Mouse (Mus musculus) intestine, embryonic 15.5 days (tissue): ENCODE data around the gene Krtap20-2. TPM values are rescaled to one million over a fixed set of nuclear protein-coding genes. Genes with fewer than 3 reads are reported as not detected.
"Not testable (repeated sequence)": the region's sequence is repeated elsewhere in the genome, so short reads cannot be mapped to it uniquely, and the experiment has no call there.

Experiments used
- ATAC-seq: fragments of 200-750 bp; cut with Nextera tagmentation; 2 replicates; pipeline ENCODE4 v1.8.0; 2017; ENCODE audit warnings: moderate TSS enrichment, moderate library complexity
- H3K27ac ChIP-seq: fragments of 300-500 bp; sonication (generic); 2 replicates; pipeline ENCODE4 v1.5.1; 2015; ENCODE audit warnings: mild to moderate bottlenecking, inconsistent platforms
- H3K27me3 ChIP-seq: fragments of 300-500 bp; sonication (generic); replicated peaks from 2 replicates; pipeline ENCODE4 v1.6.1; 2015; ENCODE audit warnings: inconsistent platforms
- H3K36me3 ChIP-seq: fragments of 300-500 bp; sonication (generic); 2 replicates; pipeline ENCODE4 v1.6.1; 2015; ENCODE audit warnings: inconsistent platforms
- H3K4me1 ChIP-seq: fragments of 300-500 bp; sonication (generic); replicated peaks from 2 replicates; pipeline ENCODE4 v1.6.1; 2015; ENCODE audit warnings: inconsistent platforms
- H3K4me2 ChIP-seq: fragments of 300-500 bp; sonication (generic); replicated peaks from 2 replicates; pipeline ENCODE4 v1.6.1; 2015; ENCODE audit warnings: mild to moderate bottlenecking, inconsistent platforms
- H3K4me3 ChIP-seq: fragments of 300-500 bp; sonication (generic); replicated peaks from 2 replicates; pipeline ENCODE4 v1.5.1; 2015; ENCODE audit warnings: inconsistent platforms
- H3K9ac ChIP-seq: fragments of 300-500 bp; sonication (generic); 2 replicates; pipeline ENCODE4 v1.6.1; 2015; ENCODE audit warnings: inconsistent platforms
- H3K9me3 ChIP-seq: fragments of 300-500 bp; sonication (generic); 2 replicates; pipeline ENCODE4 v1.6.1; 2016; ENCODE audit warnings: inconsistent platforms
- WGBS: fragments of 180-500 bp; shearing (Covaris S2); methylation state at CpG from one replicate; pipeline ENCODE4 v1.1.7; 2015; 5-methylcytosine and 5-hydroxymethylcytosine counted together
- polyA plus RNA-seq: library from polyadenylated mRNA; unstranded; fragments of >200 nt; fragmentation: Nextera tagmentation; extraction: Ambion mirVana; gene quantifications from 2 replicates; pipeline ENCODE4 v1.2.1, GENCODE M21; 2015

Krtap20-2 gene
- polyA plus RNA-seq: not detected in 2 replicates

DNA sequence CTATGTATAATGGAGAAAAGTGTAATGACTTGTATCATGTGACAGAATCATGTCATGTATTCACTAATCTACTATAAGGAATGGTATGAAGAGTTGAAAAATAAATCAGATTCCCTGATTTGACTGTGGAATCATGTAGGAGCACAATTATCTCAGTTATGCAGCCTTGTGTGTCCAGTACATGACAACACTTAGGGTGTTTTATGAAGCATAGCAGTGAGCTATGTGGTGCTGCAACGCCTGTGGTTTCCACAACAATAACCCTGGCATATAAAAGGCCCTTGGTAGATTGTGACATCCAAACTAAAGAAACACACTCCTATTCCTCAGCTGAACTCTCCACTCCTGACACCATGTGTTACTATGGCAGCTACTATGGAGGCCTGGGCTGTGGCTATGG, at the start of gene Krtap20-2:
TSS of gene Krtap20-2 (plus strand) at position 301 of the 400 bp plus-strand sequence.
- H3K9ac ChIP-seq: no peak within 1 kb of the TSS

DNA sequence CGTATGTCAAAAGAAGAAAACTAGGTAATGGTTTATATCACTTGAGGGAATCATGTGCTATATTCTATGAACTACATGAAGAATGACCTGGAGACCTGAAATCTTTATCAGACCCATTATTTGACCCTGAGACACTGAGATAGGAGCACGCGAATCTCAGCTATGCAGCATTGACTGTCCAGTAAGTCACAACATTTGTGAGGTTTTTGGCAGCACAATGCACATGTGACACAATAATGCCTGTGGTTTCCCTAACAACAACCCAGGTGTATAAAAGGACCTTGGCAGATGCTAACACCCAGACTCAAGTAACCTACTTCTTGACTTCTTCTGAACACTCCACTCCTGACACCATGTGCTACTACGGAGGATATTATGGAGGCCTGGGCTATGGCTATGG, 48.0 kb upstream of the Krtap20-2 start, which contains the start of gene Gm9789:
TSS of gene Gm9789 (plus strand) at position 301 of the 400 bp plus-strand sequence.
- WGBS: 80% methylated on average over 4 of the region's 4 CpGs
- no peak within 1 kb of the TSS for H3K4me2 ChIP-seq
- no peaks in the 10 kb centered on the region for H3K9me3 ChIP-seq
- no peak within 1 kb of the TSS for H3K27ac ChIP-seq
- H3K4me3 ChIP-seq: no peak within 1 kb of the TSS
- no peaks in the 10 kb centered on the region for H3K36me3 ChIP-seq
- no peaks in the 10 kb centered on the region for H3K4me1 ChIP-seq
- no peaks in the 10 kb centered on the region for H3K27me3 ChIP-seq
- no peak within 1 kb of the TSS for H3K9ac ChIP-seq
- ATAC-seq: no peak

More for the DNA sequence above, at the start of gene Krtap20-2:
- Histone ChIP-seq H3K4me3 (no peak within 1 kb of the TSS), H3K9me3 (no peaks in the 10 kb centered on the region), H3K36me3 (no peaks in the 10 kb centered on the region), H3K4me1 (no peaks in the 10 kb centered on the region), H3K4me2 (no peak within 1 kb of the TSS), H3K27ac (no peak within 1 kb of the TSS), H3K27me3 (no peaks in the 10 kb centered on the region)
- WGBS: 75% methylated on average over 1 of the region's 1 CpGs
- no peak for ATAC-seq

DNA sequence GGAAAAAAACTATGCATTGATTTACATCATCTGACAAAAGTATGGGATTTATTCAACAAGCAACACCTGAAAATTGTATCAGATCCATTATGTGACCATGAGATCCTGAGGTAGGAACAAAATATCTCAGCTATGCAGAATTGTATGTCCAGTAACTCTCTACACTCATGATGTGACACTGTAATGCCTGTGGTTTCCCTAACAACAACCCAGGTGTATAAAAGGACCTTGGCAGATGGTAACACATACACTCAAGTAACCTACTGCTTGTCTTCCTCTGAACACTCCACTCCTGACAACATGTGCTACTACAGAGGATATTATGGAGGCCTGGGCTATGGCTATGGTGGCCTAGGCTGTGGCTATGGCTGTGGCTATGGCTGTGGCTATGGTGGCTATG, 36.5 kb upstream of the Krtap20-2 start, which contains the start of gene Gm7735:
TSS of gene Gm7735 (plus strand) at position 301 of the 400 bp plus-strand sequence.
- not testable (repeated sequence) for H3K4me1 ChIP-seq, H3K4me2 ChIP-seq, H3K27ac ChIP-seq, H3K9me3 ChIP-seq, ATAC-seq, H3K27me3 ChIP-seq, H3K4me3 ChIP-seq, H3K9ac ChIP-seq, H3K36me3 ChIP-seq

DNA sequence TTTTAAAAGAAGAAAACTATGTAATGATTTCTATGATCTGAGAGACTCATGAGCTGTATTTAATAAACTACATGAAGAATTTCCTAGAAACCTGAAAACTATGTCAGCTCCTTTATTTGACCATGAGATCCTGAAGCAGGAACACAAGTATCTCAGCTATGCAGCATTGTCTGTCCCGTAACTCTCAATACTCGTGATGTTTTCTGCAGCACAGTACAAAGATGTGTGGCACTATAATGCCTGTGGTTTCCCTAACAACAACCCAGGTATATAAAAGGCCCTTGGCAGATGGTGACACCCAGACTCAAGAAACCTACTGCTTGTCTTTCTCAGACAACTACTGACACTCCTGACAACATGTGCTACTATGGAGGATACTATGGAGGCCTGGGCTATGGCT, 31.2 kb upstream of the Krtap20-2 start, which contains the start of gene 1110057P08Rik:
TSS of gene 1110057P08Rik (plus strand) at position 301 of the 400 bp plus-strand sequence.
- H3K4me3 ChIP-seq: no peak within 1 kb of the TSS
- H3K4me2 ChIP-seq: no peak within 1 kb of the TSS
- no peak within 1 kb of the TSS for H3K27ac ChIP-seq
- ATAC-seq: no peak
- no peak within 1 kb of the TSS for H3K9ac ChIP-seq
- no peaks in the 10 kb centered on the region for H3K9me3 ChIP-seq
- no peaks in the 10 kb centered on the region for H3K4me1 ChIP-seq
- H3K36me3 ChIP-seq: no peaks in the 10 kb centered on the region
- 82% methylated on average over 2 of the region's 2 CpGs for WGBS
- no peaks in the 10 kb centered on the region for H3K27me3 ChIP-seq

DNA sequence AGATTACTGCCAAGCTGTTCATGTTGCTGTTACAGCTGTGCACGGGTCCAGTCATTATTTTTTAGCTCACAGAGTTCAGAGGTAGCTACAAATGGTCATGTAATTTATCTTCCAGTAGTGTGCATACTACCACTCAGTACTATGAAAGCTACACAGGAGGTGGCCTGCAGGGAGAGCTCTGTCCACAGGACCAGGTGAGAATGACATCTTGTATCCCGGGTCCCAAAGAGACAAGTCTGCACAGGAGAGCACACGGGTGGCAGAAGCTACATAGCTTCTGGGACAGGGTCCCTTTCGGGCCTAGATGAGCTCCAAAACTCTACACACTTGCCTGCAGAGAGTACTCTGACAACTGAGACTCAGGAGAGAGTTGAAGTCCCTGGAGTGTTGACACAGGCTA, 17.0 kb upstream of the Krtap20-2 start:
- WGBS: 84% methylated on average over 4 of the region's 4 CpGs
- no peak overlapping the region for H3K4me2 ChIP-seq
- H3K9ac ChIP-seq: no peak overlapping the region
- H3K27ac ChIP-seq: no peak overlapping the region
- ATAC-seq: no peak
- H3K4me1 ChIP-seq: no peaks in the 10 kb centered on the region
- no peaks in the 10 kb centered on the region for H3K27me3 ChIP-seq
- no peak overlapping the region for H3K4me3 ChIP-seq
- H3K36me3 ChIP-seq: no peaks in the 10 kb centered on the region
- no peaks in the 10 kb centered on the region for H3K9me3 ChIP-seq

Other genes starting within 250 kb of the Krtap20-2 start
- gene Krtap16-3, start 243.0 kb upstream of the Krtap20-2 start, polyA plus RNA-seq: not detected in 2 replicates
- not detected in 2 replicates for gene Krtap22-2, start 195.1 kb upstream of the Krtap20-2 start, polyA plus RNA-seq
- not detected in 2 replicates for gene Gm10229, start 190.6 kb upstream of the Krtap20-2 start, polyA plus RNA-seq
- gene Krtap6-1, start 174.2 kb upstream of the Krtap20-2 start, polyA plus RNA-seq: not detected in 2 replicates
- not detected in 2 replicates for gene Gm10228, start 164.4 kb upstream of the Krtap20-2 start, polyA plus RNA-seq
- gene Krtap6-5, start 158.0 kb upstream of the Krtap20-2 start, polyA plus RNA-seq: not detected in 2 replicates
- not detected in 2 replicates for gene 1110025L11Rik, start 141.9 kb upstream of the Krtap20-2 start, polyA plus RNA-seq
- gene Krtap6-3, start 121.8 kb upstream of the Krtap20-2 start, polyA plus RNA-seq: not detected in 2 replicates
- not detected in 2 replicates for gene Gm6358, start 65.0 kb upstream of the Krtap20-2 start, polyA plus RNA-seq
- not detected in 2 replicates for gene Gm10061, start 54.8 kb upstream of the Krtap20-2 start, polyA plus RNA-seq
- not detected in 2 replicates for gene Gm9789, start 47.9 kb upstream of the Krtap20-2 start, polyA plus RNA-seq
- not detected in 2 replicates for gene Gm7735, start 36.4 kb upstream of the Krtap20-2 start, polyA plus RNA-seq
- gene 1110057P08Rik, start 31.1 kb upstream of the Krtap20-2 start, polyA plus RNA-seq: not detected in 2 replicates
- gene Krtap21-1, start 198.0 kb downstream of the Krtap20-2 start, polyA plus RNA-seq: not detected in 2 replicates
- gene Krtap6-2, start 214.2 kb downstream of the Krtap20-2 start, polyA plus RNA-seq: not detected in 2 replicates